Mouse (Mus musculus): ENCODE results near the gene Tex261.

- TF ChIP-seq CTCF (IDR thresholded peaks at IDR 0.05; ENCODE audit: control insufficient read depth, insufficient read depth, insufficient replicate concordance, low read depth, low read length) (no peak), POLR2A (IDR thresholded peaks at IDR 0.05; ENCODE audit: control insufficient read depth, low read depth, low read length) (no peak)
Measured at GRCm38 (mm10) chr6:83729350-83729970, 46.2 kb downstream of the Tex261 start.

Measured in testis, adult 2 months (tissue).